Mouse (Mus musculus): Measurements from ENCODE around the gene Chkb. TPM values are rescaled to one million over a fixed set of nuclear protein-coding genes. Genes with fewer than 3 reads are reported as not detected.
"Not testable (repeated sequence)": the region's sequence is repeated elsewhere in the genome, so short reads cannot be mapped to it uniquely, and the experiment has no call there.

The Chkb gene
- polyA plus RNA-seq, 1 experiment from 2014 or later = 73.8 TPM

- Histone ChIP-seq H3K4me2 (peak within 1 kb of the TSS; percentile 77), H3K36me3 (no peaks in the 10 kb centered on the region), H3K27ac (no peak within 1 kb of the TSS), H3K4me1 (replicated peaks) (peaks cover 10% of the 10 kb centered on the region), H3K27me3 (peaks cover 79% of the 10 kb centered on the region), H3K9me3 (replicated peaks) (no peaks in the 10 kb centered on the region), H3K9ac (no peak within 1 kb of the TSS), H3K4me3 (peak within 1 kb of the TSS; percentile 53)
- 2% methylated on average over 53 of the region's 53 CpGs for WGBS
- 0 out of 2 replicates have a peak, but pooled peaks have one; percentile 20 for ATAC-seq (replicated peaks; ENCODE audit: insufficient number of reproducible peaks, insufficient read depth, low FRiP score, low read depth)
Observed at GRCm38 (mm10) chr15:89453865-89454478, 24.3 kb upstream of the Chkb start, which contains the start of gene Mapk8ip2. Mapk8ip2 (plus strand) TSS chr15:89453913.

DNA sequence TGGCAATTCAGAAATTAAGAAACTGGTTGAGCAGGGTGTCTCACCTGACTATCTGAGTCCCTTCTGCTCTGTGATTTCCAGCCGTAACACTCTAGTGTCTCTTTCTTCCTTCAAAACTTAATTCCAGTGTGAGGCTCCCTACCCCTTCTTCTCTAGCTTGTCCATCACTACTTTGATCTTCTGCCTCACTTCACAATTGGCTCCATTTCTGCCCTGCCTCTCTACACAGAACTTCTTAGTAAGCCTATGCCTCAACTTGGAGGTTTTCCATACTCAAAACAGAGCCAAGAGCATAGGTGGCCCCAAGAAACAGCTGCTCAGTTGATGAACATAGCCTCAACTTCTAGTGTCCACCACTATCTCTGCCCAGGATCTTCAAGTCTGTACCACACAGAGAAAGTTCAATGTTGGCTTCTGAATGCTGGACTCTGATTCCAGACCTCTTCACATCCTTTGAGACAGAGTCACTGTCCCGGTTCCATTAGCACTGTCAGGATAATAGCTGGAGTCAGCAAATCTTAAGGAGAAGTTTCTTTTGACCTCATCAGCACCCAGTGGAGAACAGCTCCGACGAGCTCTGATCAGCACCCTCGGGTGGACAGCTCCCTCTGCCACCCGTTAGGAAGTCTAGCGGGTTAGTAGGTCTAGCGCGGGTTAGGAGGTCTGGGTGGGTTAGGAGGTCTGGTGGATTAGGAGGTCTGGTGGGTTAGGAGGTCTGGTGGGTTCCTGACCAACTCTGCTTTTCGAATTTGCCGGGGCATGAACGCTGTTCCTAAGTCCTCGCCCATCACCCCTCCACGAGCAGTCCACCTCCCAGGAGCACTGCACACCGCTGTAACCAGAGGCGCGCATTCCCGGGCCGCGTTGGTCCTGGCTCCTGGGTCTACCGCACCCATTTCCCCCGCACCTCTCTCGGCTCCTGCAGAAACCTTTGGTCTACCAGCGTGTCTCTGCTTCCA lies 23.5 kb upstream of the Chkb start:
- H3K27ac ChIP-seq = no peak overlapping the region
- WGBS = 4% methylated on average over 24 of the region's 24 CpGs
- H3K4me3 ChIP-seq = peak overlapping the region; percentile 53
- H3K9ac ChIP-seq = no peak overlapping the region
- H3K4me1 ChIP-seq (replicated peaks) = peaks cover 10% of the 10 kb centered on the region
- peak overlapping the region; percentile 77 for H3K4me2 ChIP-seq
- H3K27me3 ChIP-seq = peaks cover 73% of the 10 kb centered on the region
- ATAC-seq (replicated peaks; ENCODE audit: insufficient number of reproducible peaks, insufficient read depth, low FRiP score, low read depth) = peak; percentile 61
- no peaks in the 10 kb centered on the region for H3K9me3 ChIP-seq (replicated peaks)
- H3K36me3 ChIP-seq = no peaks in the 10 kb centered on the region

DNA sequence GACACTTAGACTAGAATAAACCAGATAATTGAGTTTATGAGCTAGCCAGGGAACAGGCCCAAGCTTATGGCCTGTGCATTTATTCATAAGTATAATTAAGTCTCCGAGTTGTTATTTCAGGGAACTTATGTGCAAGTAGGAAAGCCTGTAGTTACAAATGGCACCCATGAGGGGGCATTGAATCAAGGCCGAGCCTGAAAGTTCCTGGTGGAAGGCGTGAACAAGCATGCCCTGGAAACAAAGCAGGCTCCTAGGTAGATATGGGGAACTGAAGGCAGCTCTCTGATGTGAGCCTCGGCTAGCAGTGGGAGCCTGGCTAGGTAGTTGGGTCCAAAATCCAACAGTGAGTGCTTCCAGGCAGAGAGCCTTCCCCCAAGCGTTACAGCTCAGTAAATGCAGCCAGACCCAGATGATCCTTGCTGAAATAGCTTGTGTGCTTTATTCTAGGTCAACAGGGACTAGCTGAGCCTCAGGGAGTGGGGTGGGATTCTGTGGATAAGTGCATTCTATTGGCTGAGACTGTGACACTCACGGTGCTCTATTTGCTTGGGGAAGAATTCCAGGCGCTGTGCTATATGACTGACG lies 12.9 kb upstream of the Chkb start:
- Histone ChIP-seq H3K27me3 (no peaks in the 10 kb centered on the region), H3K9ac (no peak overlapping the region), H3K9me3 (replicated peaks) (no peaks in the 10 kb centered on the region), H3K4me2 (no peak overlapping the region), H3K27ac (no peak overlapping the region), H3K4me1 (replicated peaks) (no peaks in the 10 kb centered on the region), H3K36me3 (no peaks in the 10 kb centered on the region), H3K4me3 (no peak overlapping the region)
- WGBS = 34% methylated on average over 8 of the region's 8 CpGs
- ATAC-seq (replicated peaks; ENCODE audit: insufficient number of reproducible peaks, insufficient read depth, low FRiP score, low read depth) = no peak

- Histone ChIP-seq H3K9ac (no peak overlapping the region), H3K27me3 (no peaks in the 10 kb centered on the region), H3K36me3 (no peaks in the 10 kb centered on the region), H3K4me2 (no peak overlapping the region), H3K4me1 (replicated peaks) (peaks cover 6% of the 10 kb centered on the region; the same call in 1 of the 2 replicates), H3K4me3 (no peak overlapping the region), H3K27ac (no peak overlapping the region), H3K9me3 (replicated peaks) (no peaks in the 10 kb centered on the region)
- 85% methylated on average over 5 of the region's 5 CpGs for WGBS
- ATAC-seq (replicated peaks; ENCODE audit: insufficient number of reproducible peaks, insufficient read depth, low FRiP score, low read depth) = no peak
Observed at GRCm38 (mm10) chr15:89435878-89436277, 6.2 kb upstream of the Chkb start.

DNA sequence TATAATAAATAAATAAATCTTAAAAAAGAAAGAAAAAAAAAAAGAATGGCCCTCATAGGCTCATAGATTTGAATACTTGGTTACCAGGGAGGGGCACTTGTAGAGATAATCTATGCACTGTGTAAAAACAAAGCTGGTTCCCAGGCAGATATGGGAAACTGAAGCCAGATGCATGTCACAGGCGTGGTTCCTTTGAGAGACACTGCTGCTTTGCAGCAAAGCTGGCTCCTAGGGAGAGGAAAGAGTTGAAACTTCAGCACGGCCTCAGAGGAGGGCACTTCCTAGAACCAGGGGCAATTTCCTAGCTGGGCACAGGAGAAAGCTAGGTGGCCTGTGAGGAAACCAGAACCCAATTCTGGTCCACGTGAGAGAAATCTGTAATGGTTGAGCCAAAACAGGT lies 4.4 kb upstream of the Chkb start:
- Histone ChIP-seq H3K4me3 (no peak overlapping the region), H3K9me3 (replicated peaks) (no peaks in the 10 kb centered on the region)

DNA sequence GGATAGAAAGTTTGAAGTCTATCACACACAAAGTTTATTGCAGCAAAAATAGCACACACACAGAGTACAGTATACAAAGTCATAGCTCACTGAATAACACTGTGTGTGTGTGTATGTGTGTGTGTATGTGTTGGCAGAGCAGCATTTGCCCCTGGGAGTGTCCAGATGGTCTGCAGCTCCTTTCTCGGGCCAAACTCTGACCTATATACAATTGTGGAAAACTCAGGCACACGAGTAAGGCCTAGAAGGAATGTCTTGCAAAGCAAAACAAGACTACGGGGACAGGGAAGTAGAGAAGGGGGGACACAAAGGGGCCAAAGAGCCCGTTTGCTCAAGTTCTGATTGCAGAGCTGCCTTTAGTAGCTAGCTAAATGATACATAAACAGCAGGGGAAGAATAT lies 3.2 kb upstream of the Chkb start:
- ATAC-seq (replicated peaks; ENCODE audit: insufficient number of reproducible peaks, insufficient read depth, low FRiP score, low read depth) = no peak

More for the DNA sequence above, 4.4 kb upstream of the Chkb start:
- H3K27me3 ChIP-seq = no peaks in the 10 kb centered on the region
- peaks cover 14% of the 10 kb centered on the region for H3K4me1 ChIP-seq (replicated peaks)
- H3K27ac ChIP-seq = no peak overlapping the region
- H3K4me2 ChIP-seq = no peak overlapping the region
- ATAC-seq (replicated peaks; ENCODE audit: insufficient number of reproducible peaks, insufficient read depth, low FRiP score, low read depth) = no peak
- H3K9ac ChIP-seq = no peak overlapping the region
- WGBS = 67% methylated on average over 3 of the region's 3 CpGs
- H3K36me3 ChIP-seq = no peaks in the 10 kb centered on the region

DNA sequence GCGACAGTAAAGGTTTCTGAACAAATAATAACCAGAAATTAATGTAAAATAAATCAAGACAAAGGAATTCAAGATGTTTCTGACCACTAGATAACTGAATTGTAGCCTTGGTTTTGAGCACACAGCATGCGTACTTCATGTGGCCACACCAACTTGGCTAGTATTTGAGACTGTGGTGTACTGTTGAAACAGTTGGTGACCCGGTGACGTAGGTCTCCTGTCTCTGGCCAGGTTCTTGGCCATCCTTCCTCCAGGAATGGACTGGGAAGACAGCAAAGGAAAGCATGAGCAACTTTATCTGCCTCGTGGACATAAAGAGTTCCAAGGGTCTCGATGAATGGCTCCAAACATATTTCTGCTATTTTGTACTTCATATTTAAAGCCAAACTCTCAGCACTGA lies 2.1 kb upstream of the Chkb start:
- no peaks in the 10 kb centered on the region for H3K27me3 ChIP-seq
- no peak overlapping the region for H3K4me3 ChIP-seq
- H3K9me3 ChIP-seq (replicated peaks) = no peaks in the 10 kb centered on the region
- 88% methylated on average over 6 of the region's 6 CpGs for WGBS
- no peak overlapping the region for H3K4me2 ChIP-seq
- no peak overlapping the region for H3K27ac ChIP-seq
- no peak for ATAC-seq (replicated peaks; ENCODE audit: insufficient number of reproducible peaks, insufficient read depth, low FRiP score, low read depth)
- H3K4me1 ChIP-seq (replicated peaks) = peaks cover 28% of the 10 kb centered on the region
- H3K36me3 ChIP-seq = peaks cover 8% of the 10 kb centered on the region; the same call in 1 of the 2 replicates
- no peak overlapping the region for H3K9ac ChIP-seq

More for the DNA sequence above, 3.2 kb upstream of the Chkb start:
- Histone ChIP-seq H3K9ac (no peak overlapping the region), H3K4me1 (replicated peaks) (peaks cover 25% of the 10 kb centered on the region), H3K27me3 (no peaks in the 10 kb centered on the region), H3K36me3 (no peaks in the 10 kb centered on the region), H3K9me3 (replicated peaks) (no peaks in the 10 kb centered on the region), H3K27ac (no peak overlapping the region), H3K4me2 (no peak overlapping the region), H3K4me3 (no peak overlapping the region)
- WGBS = 79% methylated on average over 4 of the region's 4 CpGs

DNA sequence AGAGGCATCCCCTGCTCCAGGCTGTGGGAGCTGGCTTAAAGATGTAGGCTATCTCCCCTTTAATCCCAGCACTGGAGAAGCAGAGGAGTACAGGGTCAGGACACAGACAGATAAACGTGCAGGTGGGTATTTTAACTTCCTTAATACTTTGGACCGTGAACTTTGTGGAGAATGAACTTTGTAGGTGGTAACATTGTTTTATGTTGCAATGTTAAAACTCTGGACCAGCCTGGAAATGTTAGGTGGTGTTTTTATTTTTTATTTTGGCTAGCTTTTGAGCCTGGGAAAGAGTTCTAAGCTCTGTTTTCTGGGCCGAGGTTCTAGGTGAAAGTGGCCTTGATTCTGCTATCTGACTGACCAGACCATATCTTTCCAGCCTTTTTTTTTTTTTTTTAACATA lies 1.6 kb upstream of the Chkb start:
- no peaks in the 10 kb centered on the region for H3K9me3 ChIP-seq (replicated peaks)
- H3K4me2 ChIP-seq = no peak overlapping the region
- ATAC-seq (replicated peaks; ENCODE audit: insufficient number of reproducible peaks, insufficient read depth, low FRiP score, low read depth) = no peak
- 74% methylated on average over 3 of the region's 3 CpGs for WGBS
- peaks cover 8% of the 10 kb centered on the region; the same call in 1 of the 2 replicates for H3K36me3 ChIP-seq
- H3K27ac ChIP-seq = no peak overlapping the region
- no peak overlapping the region for H3K4me3 ChIP-seq
- H3K4me1 ChIP-seq (replicated peaks) = peaks cover 33% of the 10 kb centered on the region
- no peaks in the 10 kb centered on the region for H3K27me3 ChIP-seq
- H3K9ac ChIP-seq = no peak overlapping the region

DNA sequence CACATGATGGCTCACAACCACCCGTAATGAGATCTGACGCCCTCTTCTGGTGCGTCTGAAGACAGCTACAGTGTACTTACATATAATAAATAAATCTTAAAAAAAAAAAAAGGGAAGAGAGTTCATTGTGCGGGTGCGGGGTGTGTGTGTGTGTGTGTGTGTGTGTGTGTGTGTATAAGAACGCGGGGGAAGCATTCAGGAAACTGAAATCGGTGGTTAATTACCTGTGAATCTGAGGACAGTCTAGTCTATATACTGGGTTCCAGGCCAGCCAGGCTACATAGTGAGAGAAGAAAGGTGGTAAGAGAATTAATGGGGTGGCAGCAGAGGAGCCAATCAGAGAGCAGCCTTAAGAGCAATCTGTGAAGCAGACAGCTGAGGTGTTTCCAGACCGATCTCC lies 1.1 kb upstream of the Chkb start:
- 77% methylated on average over 9 of the region's 9 CpGs for WGBS
- H3K9ac ChIP-seq; ATAC-seq (replicated peaks; ENCODE audit: insufficient number of reproducible peaks, insufficient read depth, low FRiP score, low read depth); H3K36me3 ChIP-seq; H3K9me3 ChIP-seq (replicated peaks); H3K27ac ChIP-seq; H3K4me3 ChIP-seq; H3K27me3 ChIP-seq: not testable (repeated sequence)
- Histone ChIP-seq H3K4me2 (peak overlapping the region; percentile 79), H3K4me1 (replicated peaks) (peaks cover 35% of the 10 kb centered on the region)

DNA sequence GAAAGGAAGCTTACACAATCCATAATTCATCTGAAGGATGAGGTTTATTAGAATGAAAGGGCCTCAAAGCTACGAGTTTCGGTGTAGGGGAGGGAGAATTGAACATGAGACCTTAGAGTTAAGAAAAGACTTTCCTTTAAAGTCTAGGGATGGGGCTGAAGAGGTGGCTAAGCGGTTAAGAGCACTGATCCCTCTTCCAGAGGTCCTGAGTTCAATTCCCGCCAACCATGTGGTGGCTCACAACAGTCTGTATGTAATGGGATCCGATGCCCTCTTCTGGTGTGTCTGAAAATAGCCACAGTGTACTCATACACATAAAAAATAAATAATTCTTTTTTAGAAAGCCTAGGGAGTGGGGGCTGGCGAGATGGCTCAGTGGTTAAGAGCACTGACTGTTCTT lies 633 bp upstream of the Chkb start:
- H3K27me3 ChIP-seq = no peaks in the 10 kb centered on the region
- H3K4me2 ChIP-seq = peak overlapping the region; percentile 79
- peak overlapping the region; percentile 76 for H3K9ac ChIP-seq
- ATAC-seq (replicated peaks; ENCODE audit: insufficient number of reproducible peaks, insufficient read depth, low FRiP score, low read depth) = no peak
- H3K4me3 ChIP-seq = peak overlapping the region; percentile 85
- 43% methylated on average over 6 of the region's 6 CpGs for WGBS
- H3K27ac ChIP-seq = peak overlapping the region; percentile 96
- H3K36me3 ChIP-seq = peaks cover 8% of the 10 kb centered on the region; the same call in 1 of the 2 replicates
- no peaks in the 10 kb centered on the region for H3K9me3 ChIP-seq (replicated peaks)
- H3K4me1 ChIP-seq (replicated peaks) = peaks cover 35% of the 10 kb centered on the region

GRCm38 (mm10) chr15:89428821-89429351 lies 822 bp downstream of the Chkb start:
- H3K4me3 ChIP-seq = peak overlapping the region; percentile 85
- WGBS = 4% methylated on average over 22 of the region's 22 CpGs
- H3K4me1 ChIP-seq (replicated peaks) = peaks cover 45% of the 10 kb centered on the region
- H3K9me3 ChIP-seq (replicated peaks) = no peaks in the 10 kb centered on the region
- ATAC-seq (replicated peaks; ENCODE audit: insufficient number of reproducible peaks, insufficient read depth, low FRiP score, low read depth) = peak; percentile 9; the same call in 1 of the 2 replicates
- H3K27ac ChIP-seq = peak overlapping the region; percentile 96
- H3K4me2 ChIP-seq = peak overlapping the region; percentile 79
- H3K9ac ChIP-seq = peak overlapping the region; percentile 76
- H3K27me3 ChIP-seq = no peaks in the 10 kb centered on the region
- H3K36me3 ChIP-seq = peaks cover 8% of the 10 kb centered on the region; the same call in 1 of the 2 replicates

Data from heart, embryonic 15.5 days (tissue).